Mouse (Mus musculus) myocyte (in vitro differentiated cells): ENCODE results near the gene Ddx52.

Source experiments
- E2F4 ChIP-seq: IDR thresholded peaks from one replicate; pipeline ENCODE4 v1.6.1; 2011; ENCODE audit warnings: mild to moderate bottlenecking, control low read depth, moderate library complexity; ENCODE audit not compliant: insufficient read depth
- MAX ChIP-seq: IDR thresholded peaks from one replicate; pipeline ENCODE4 v1.6.1; 2011; ENCODE audit warnings: low read depth, mild to moderate bottlenecking, control low read depth
- MYOD1 ChIP-seq, 3 experiments: IDR thresholded peaks; one replicate each; pipeline ENCODE4 v1.6.1; 2011; ENCODE audit warnings: control low read depth in 2 of 3, low read depth in 2 of 3, mild to moderate bottlenecking in 2 of 3, moderate library complexity in 1 of 3; ENCODE audit not compliant: insufficient read length in 2 of 3, control insufficient read depth in 1 of 3
- POLR2A ChIP-seq: IDR thresholded peaks from one replicate; pipeline ENCODE4 v1.6.1; 2011; ENCODE audit warnings: low read depth, mild to moderate bottlenecking, control low read depth, moderate library complexity; ENCODE audit not compliant: insufficient read length
- POLR2AphosphoS2 ChIP-seq: IDR thresholded peaks from one replicate; pipeline ENCODE4 v1.6.1; 2011; ENCODE audit warnings: low read depth, control low read depth; ENCODE audit not compliant: insufficient read length
- REST ChIP-seq: IDR thresholded peaks from one replicate; pipeline ENCODE4 v1.6.1; 2011; ENCODE audit warnings: mild to moderate bottlenecking, control low read depth, moderate library complexity; ENCODE audit not compliant: insufficient read depth, insufficient read length

GRCm38 (mm10) chr11:83974561-83975346, 32.9 kb downstream of the Ddx52 start:
- TF ChIP-seq POLR2A (no peak), E2F4 (no peak), MAX (no peak), POLR2AphosphoS2 (no peak), REST (no peak), MYOD1 (IDR thresholded peaks at IDR 0.05; ENCODE audit: control insufficient read depth in 1 of 3, insufficient read length in 2 of 3, low read depth in 2 of 3) (no peak)
